In the genomic region with DNA sequence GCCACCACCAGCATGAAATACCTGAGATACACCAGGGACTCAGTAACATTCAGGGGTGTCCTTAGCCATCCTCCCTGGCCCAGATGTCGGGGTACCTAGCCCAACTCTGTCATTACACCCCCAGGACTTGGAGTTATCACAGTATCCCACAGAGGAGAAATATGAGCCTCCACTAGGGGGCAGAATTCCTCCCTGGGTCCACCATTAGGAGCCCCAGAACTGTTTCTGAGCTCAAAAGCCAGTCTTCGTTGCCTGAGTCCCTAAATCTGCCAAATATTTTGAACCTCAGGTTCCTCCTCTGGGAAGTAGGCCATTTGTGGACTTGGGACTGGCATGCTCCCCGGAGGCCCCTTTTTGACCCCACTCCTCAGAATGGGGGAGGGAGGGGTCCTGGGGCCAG, we compare ENCODE assay signal across 10 mouse cellular contexts. TPM values are rescaled to one million over a fixed set of nuclear protein-coding genes. Genes with fewer than 3 reads are reported as not detected.
A peak's percentile ranks its signal among the peaks of the same experiment; 100 is the strongest.
DNase-seq lines count a peak whose midpoint lies in the region; ATAC-seq and TF ChIP-seq lines count a peak whose summit lies in the region.
"Had no signal": no experiment of that assay in that cellular context is flagged by ENCODE, and none has a peak within 500 bp of the region (broad histone marks: within the 10 kb centered on the region; RNA-seq: fewer than 3 reads in every experiment).

No protein-coding gene starts in this region.

- in situ Hi-C loops in CH12.LX (cut with MboI; ENCODE audit: low pct_ligation_motif_present, low pct_unique_long_range_greater_than_20kb, low sequenced_read_pairs) = no loop called here

- TF ChIP-seq POLR2A in CH12.LX (IDR thresholded peaks at IDR 0.05; ENCODE audit: low read depth, low read length) = no peak

- peak; percentile 73 to 80 for TF ChIP-seq CTCF in CH12.LX (conservative IDR thresholded peaks at IDR 0.05 in 1 of 2, IDR thresholded peaks at IDR 0.05 in 1 of 2; ENCODE audit: low read depth in 2 of 2, low read length in 2 of 2)

- dilution Hi-C loops in CH12.LX (cut with MboI; ENCODE audit: extremely low pct_ligation_motif_present, extremely low pct_unique_long_range_greater_than_20kb, low sequenced_read_pairs) = no loop called here

- DNase-seq in adrenal gland, postnatal 25 days = peak; percentile 35
- no peak for DNase-seq in adrenal gland, adult 2 months
- DNase-seq in layer of hippocampus, adult 11-12 months (ENCODE audit: low spot score) = peak; percentile 67
- no peak for DNase-seq in layer of hippocampus, adult 9-11 months
- DNase-seq in CH12.LX (ENCODE audit: extremely low read depth) = peak; percentile 62
- peak; percentile 51 for DNase-seq in embryo, embryonic 9.5 days (ENCODE audit: extremely low spot score)
- peak; percentile 27 for DNase-seq in liver, embryonic 13.5 days
- DNase-seq in thymus, postnatal 0 days (ENCODE audit: low spot score) = peak; percentile 49

- H3K4me3 ChIP-seq in CH12.LX (replicated peaks in 1 of 3; ENCODE audit: low read depth in 2 of 3, low read length in 2 of 3, poor library complexity in 1 of 3) = no peak overlapping the region
- no peak overlapping the region for H3K4me3 ChIP-seq in liver, embryonic 13.5 days (replicated peaks)
- H3K4me3 ChIP-seq: heart, embryonic 13.5 days; neural tube, embryonic 12.5 days had no signal

- no peaks in the 10 kb centered on the region for H3K36me3 ChIP-seq in CH12.LX (replicated peaks in 1 of 2; ENCODE audit: control insufficient read depth in 1 of 2, insufficient read depth in 1 of 2, low read length in 1 of 2)
- peaks cover 13% of the 10 kb centered on the region; the same call in 1 of the 2 replicates for H3K36me3 ChIP-seq in liver, embryonic 13.5 days
- H3K36me3 ChIP-seq: neural tube, embryonic 12.5 days had no signal

- H3K9ac ChIP-seq in CH12.LX (ENCODE audit: insufficient read depth, low read depth) = no peak overlapping the region
- H3K9ac ChIP-seq in liver, embryonic 13.5 days = no peak overlapping the region
- H3K9ac ChIP-seq: heart, embryonic 13.5 days; neural tube, embryonic 12.5 days had no signal

- no peaks in the 10 kb centered on the region for H3K79me2 ChIP-seq in CH12.LX (replicated peaks; ENCODE audit: control insufficient read depth, extremely low read depth, insufficient read depth, poor library complexity, severe bottlenecking)

- no peak overlapping the region for H3K4me2 ChIP-seq in CH12.LX (ENCODE audit: insufficient read depth, low read depth, poor library complexity, severe bottlenecking)
- no peak overlapping the region for H3K4me2 ChIP-seq in liver, embryonic 13.5 days
- H3K4me2 ChIP-seq: heart, embryonic 13.5 days; neural tube, embryonic 12.5 days had no signal

- peak; percentile 29 for TF ChIP-seq RAD21 in CH12.LX (IDR thresholded peaks at IDR 0.05; ENCODE audit: low read depth, low read length)

- H3K4me1 ChIP-seq in CH12.LX (ENCODE audit: control insufficient read depth in 1 of 2, insufficient read depth in 2 of 2) = peaks cover 0 to 4% of the 10 kb centered on the region in 2 experiments; a peak in 2 of 4 replicates
- H3K4me1 ChIP-seq in liver, embryonic 13.5 days (replicated peaks) = peaks cover 18% of the 10 kb centered on the region

- no peak for TF ChIP-seq EP300 in CH12.LX (IDR thresholded peaks at IDR 0.05; ENCODE audit: low read length)

- no peaks in the 10 kb centered on the region for H3K9me3 ChIP-seq in CH12.LX (replicated peaks; ENCODE audit: low read length)
- no peaks in the 10 kb centered on the region for H3K9me3 ChIP-seq in liver, embryonic 13.5 days (replicated peaks)
- H3K9me3 ChIP-seq: heart, embryonic 13.5 days; neural tube, embryonic 12.5 days had no signal

- ATAC-seq in liver, embryonic 13.5 days (ENCODE audit: low read depth) = no peak

- no peak overlapping the region for H3K27ac ChIP-seq in CH12.LX (ENCODE audit: insufficient read depth, low read depth)
- H3K27ac ChIP-seq in liver, embryonic 13.5 days = no peak overlapping the region
- H3K27ac ChIP-seq: heart, embryonic 13.5 days; neural tube, embryonic 12.5 days had no signal

- peaks cover 29% of the 10 kb centered on the region for H3K27me3 ChIP-seq in CH12.LX (replicated peaks)
- H3K27me3 ChIP-seq in liver, embryonic 13.5 days = no peaks in the 10 kb centered on the region
- H3K27me3 ChIP-seq: heart, embryonic 13.5 days; neural tube, embryonic 12.5 days had no signal

- 43% methylated on average over 3 of the region's 3 CpGs for WGBS in liver, embryonic 13.5 days (ENCODE audit: insufficient replicate concordance)

TF ChIP-seq in CH12.LX, 34 proteins besides CTCF, POLR2A, EP300 and RAD21:
- no peak for TF ChIP-seq KAT2A (IDR thresholded peaks at IDR 0.05; ENCODE audit: insufficient replicate concordance, low read length)
- no peak for TF ChIP-seq MXI1 (IDR thresholded peaks at IDR 0.05; ENCODE audit: low read depth, low read length)
- peak; percentile 45 for TF ChIP-seq SMC3 (IDR thresholded peaks at IDR 0.05; ENCODE audit: low read depth, low read length)
- TF ChIP-seq HCFC1 (IDR thresholded peaks at IDR 0.05; ENCODE audit: low read depth, low read length) = no peak
- no peak for TF ChIP-seq JUN (IDR thresholded peaks at IDR 0.05; ENCODE audit: insufficient read depth, low read depth, low read length)

RNA-seq across cellular contexts. Expression of a gene that starts 15.1 kb away (rescaled TPM):
- 16.9 and 17.9 TPM in 2 replicates for total RNA-seq in adrenal gland, postnatal 25 days (2021)
- total RNA-seq in adrenal gland, adult 2 months (2021) = 10 to 100 TPM in 1 of 2 experiments, 1 to 10 TPM in 1; 8.6 to 10.9 TPM
- 4.6 and 7.0 TPM in 2 replicates for polyA plus RNA-seq in adrenal gland, adult 2 months (2012; rRNA removed)
- total RNA-seq in CH12.LX (2012; rRNA removed) (125 and 172 TPM in 2 replicates), CH12.LX (2014; rRNA removed) (156 and 167 TPM in 2 replicates)
- 111 and 119 TPM in 2 replicates for polyA plus RNA-seq in CH12.LX (2012; ENCODE audit: insufficient read length, low read depth)
- 190 and 208 TPM in 2 replicates for polyA plus RNA-seq in liver, embryonic 13.5 days (2015; fragmentation: Nextera tagmentation; extraction: Ambion mirVana)
- polyA plus RNA-seq in thymus, postnatal 0 days (2015; fragmentation: Nextera tagmentation; extraction: Ambion mirVana) = 127 and 136 TPM in 2 replicates

RNA-seq across cellular contexts. Expression of a gene that starts 15.3 kb away (rescaled TPM):
- total RNA-seq in adrenal gland, postnatal 25 days (2021) = 141 and 171 TPM in 2 replicates
- 100 to 1,000 TPM; 180 to 185 TPM for total RNA-seq in adrenal gland, adult 2 months (2021)
- polyA plus RNA-seq in adrenal gland, adult 2 months (2012; rRNA removed) = 81.8 and 98.2 TPM in 2 replicates
- total RNA-seq in CH12.LX (2012; rRNA removed) (344 and 357 TPM in 2 replicates), CH12.LX (2014; rRNA removed) (148 and 164 TPM in 2 replicates)
- 179 and 253 TPM in 2 replicates for polyA plus RNA-seq in CH12.LX (2012; ENCODE audit: insufficient read length, low read depth)
- polyA plus RNA-seq in liver, embryonic 13.5 days (2015; fragmentation: Nextera tagmentation; extraction: Ambion mirVana) = 332 and 375 TPM in 2 replicates
- polyA plus RNA-seq in thymus, postnatal 0 days (2015; fragmentation: Nextera tagmentation; extraction: Ambion mirVana) = 563 and 614 TPM in 2 replicates

RNA-seq across cellular contexts. Expression of a gene that starts 21.4 kb away (rescaled TPM):
- total RNA-seq in adrenal gland, postnatal 25 days (2021) = 0.67 and 1.4 TPM in 2 replicates
- 1 to 10 TPM; 2.3 to 2.7 TPM for total RNA-seq in adrenal gland, adult 2 months (2021)
- polyA plus RNA-seq in adrenal gland, adult 2 months (2012; rRNA removed) = 2.5 and 3.1 TPM in 2 replicates
- total RNA-seq in CH12.LX (2012; rRNA removed) (0.04 and 0.13 TPM in 2 replicates), CH12.LX (2014; rRNA removed) (not detected in 2 replicates)
- polyA plus RNA-seq in CH12.LX (2012; ENCODE audit: insufficient read length, low read depth) = 0.10 and 0.11 TPM in 2 replicates
- polyA plus RNA-seq in liver, embryonic 13.5 days (2015; fragmentation: Nextera tagmentation; extraction: Ambion mirVana) = 3.2 and 3.4 TPM in 2 replicates
- 0.03 and 0.12 TPM in 2 replicates for polyA plus RNA-seq in thymus, postnatal 0 days (2015; fragmentation: Nextera tagmentation; extraction: Ambion mirVana)

RNA-seq across cellular contexts. Expression of a gene that starts 36.4 kb away (rescaled TPM):
- 931 and 942 TPM in 2 replicates for total RNA-seq in adrenal gland, postnatal 25 days (2021)
- total RNA-seq in adrenal gland, adult 2 months (2021) = 1,000 to 10,000 TPM in 1 of 2 experiments, 100 to 1,000 TPM in 1; 745 to 1,239 TPM
- 203 and 332 TPM in 2 replicates for polyA plus RNA-seq in adrenal gland, adult 2 months (2012; rRNA removed)
- 34.8 and 37.2 TPM in 2 replicates for total RNA-seq in CH12.LX (2012; rRNA removed)
- total RNA-seq in CH12.LX (2014; rRNA removed) = 30.5 and 30.6 TPM in 2 replicates
- 37.6 and 44.7 TPM in 2 replicates for polyA plus RNA-seq in CH12.LX (2012; ENCODE audit: insufficient read length, low read depth)
- polyA plus RNA-seq in liver, embryonic 13.5 days (2015; fragmentation: Nextera tagmentation; extraction: Ambion mirVana) = 60.2 and 77.5 TPM in 2 replicates
- polyA plus RNA-seq in thymus, postnatal 0 days (2015; fragmentation: Nextera tagmentation; extraction: Ambion mirVana) = 29.0 and 29.2 TPM in 2 replicates

Comparison
In these comparisons a context has a peak if more than half of its experiments do, and no peak if none do; other contexts are left out.
1. DNase-seq: peak in adrenal gland, postnatal 25 days (single experiment), layer of hippocampus, adult 11-12 months (single experiment), CH12.LX (single experiment), embryo, embryonic 9.5 days (single experiment), liver, embryonic 13.5 days (single experiment) and thymus, postnatal 0 days (single experiment); none in adrenal gland, adult 2 months (single experiment) and layer of hippocampus, adult 9-11 months (single experiment).
2. RNA of a gene that starts 15.1 kb away (polyA plus RNA-seq): 190 to 208 TPM in liver, embryonic 13.5 days, 127 to 136 TPM in thymus, postnatal 0 days and 111 to 119 TPM in CH12.LX; 4.6 to 7.0 TPM in adrenal gland, adult 2 months; every median in the first group is over 10 times any median in the second.